28 mouse cellular contexts compared by ENCODE assay signal in genomic region chrX:52278687-52279359, GRCm38 (mm10).
DNase-seq lines count a peak whose midpoint lies in the region; ATAC-seq and TF ChIP-seq lines count a peak whose summit lies in the region.
"Had no signal": no experiment of that assay in that cellular context is flagged by ENCODE, and none has a peak within 500 bp of the region (broad histone marks: within the 10 kb centered on the region; RNA-seq: fewer than 3 reads in every experiment).

No protein-coding gene starts in this region.

- H3K4me3 ChIP-seq in hindbrain, postnatal 0 days (ENCODE audit: low read length), result no peak overlapping the region
- H3K4me3 ChIP-seq in hindbrain, embryonic 11.5 days (ENCODE audit: low read depth, low read length), result no peak overlapping the region
- no peak overlapping the region for H3K4me3 ChIP-seq in embryonic facial prominence, embryonic 14.5 days (ENCODE audit: low read depth, low read length)
- H3K4me3 ChIP-seq: hindbrain, embryonic 13.5 days; left cerebral cortex, adult 2 months; limb, embryonic 10.5 days; liver, embryonic 15.5 days; lung, embryonic 15.5 days had no signal

- no peak overlapping the region for H3K27ac ChIP-seq in hindbrain, postnatal 0 days
- no peak overlapping the region for H3K27ac ChIP-seq in hindbrain, embryonic 11.5 days (ENCODE audit: low read depth, low read length)
- 0 out of 2 replicates have a peak overlapping the region, but pooled peaks have one; percentile 6 for H3K27ac ChIP-seq in embryonic facial prominence, embryonic 14.5 days (replicated peaks; ENCODE audit: low read depth, low read length)
- H3K27ac ChIP-seq: hindbrain, embryonic 13.5 days; left cerebral cortex, adult 2 months; limb, embryonic 10.5 days; liver, embryonic 15.5 days; lung, embryonic 15.5 days had no signal

- WGBS in hindbrain, postnatal 0 days, result 67% methylated on average over 3 of the region's 3 CpGs
- 79% methylated on average over 3 of the region's 3 CpGs for WGBS in hindbrain, embryonic 11.5 days
- WGBS in embryonic facial prominence, embryonic 14.5 days, result 57% methylated on average over 3 of the region's 3 CpGs

- no peak overlapping the region for H3K9ac ChIP-seq in hindbrain, postnatal 0 days (replicated peaks; ENCODE audit: low read length)
- no peak overlapping the region for H3K9ac ChIP-seq in hindbrain, embryonic 11.5 days (ENCODE audit: low read depth, low read length)
- H3K9ac ChIP-seq in embryonic facial prominence, embryonic 14.5 days (ENCODE audit: low read depth, low read length), result no peak overlapping the region
- H3K9ac ChIP-seq: hindbrain, embryonic 13.5 days; liver, embryonic 15.5 days; lung, embryonic 15.5 days had no signal

- DNase-seq in cerebellum, postnatal 14 days, result peak; percentile 8 to 30
- DNase-seq in cerebellum, adult 8-10 months, result no peak
- DNase-seq in hindbrain, postnatal 0 days (ENCODE audit: low spot score), result peak; percentile 15
- DNase-seq in hindbrain, embryonic 11.5 days (ENCODE audit: low spot score), result no peak
- DNase-seq in ES-CJ7 (ENCODE audit: low read depth, low spot score), result peak; percentile 76
- DNase-seq in embryonic facial prominence, embryonic 14.5 days (ENCODE audit: low spot score), result peak; percentile 29
- DNase-seq in yolk sac, embryonic 10.5 days (ENCODE audit: low spot score), result no peak
- no peak for DNase-seq in gastrocnemius, postnatal 14 days
- DNase-seq: adrenal gland, adult 8-10 months; cerebellum, adult 11 months; cerebellum, postnatal 36 days; embryo, embryonic 11 days; gastrocnemius, postnatal 36 days; kidney, adult 2 months; kidney, postnatal 36 days; liver; lung, postnatal 4 days; midbrain, embryonic 14.5 days; thymus, adult 18-20 months; thymus, postnatal 36 days had no signal

- no peaks in the 10 kb centered on the region for H3K27me3 ChIP-seq in hindbrain, postnatal 0 days (ENCODE audit: insufficient read depth, low read length)
- H3K27me3 ChIP-seq in hindbrain, embryonic 11.5 days (ENCODE audit: control insufficient read depth, insufficient read depth, low read length), result no peaks in the 10 kb centered on the region
- 0 out of 2 replicates have a peak, but pooled peaks cover 3% of the 10 kb centered on the region for H3K27me3 ChIP-seq in embryonic facial prominence, embryonic 14.5 days (replicated peaks; ENCODE audit: control insufficient read depth, insufficient read depth, low read length)
- H3K27me3 ChIP-seq: liver, embryonic 15.5 days; lung, embryonic 15.5 days had no signal

- no peak for ATAC-seq in hindbrain, postnatal 0 days
- no peak for ATAC-seq in hindbrain, embryonic 11.5 days (ENCODE audit: low FRiP score)
- ATAC-seq in embryonic facial prominence, embryonic 14.5 days (ENCODE audit: low read depth), result no peak
- ATAC-seq: activated CD4-positive, CD25-positive, alpha-beta regulatory T cell, adult 4 months; inflammation-experienced regulatory T-cells, adult 6 months; Patski had no signal

- no peaks in the 10 kb centered on the region for H3K4me1 ChIP-seq in hindbrain, postnatal 0 days (ENCODE audit: insufficient read depth, low read length)
- no peaks in the 10 kb centered on the region for H3K4me1 ChIP-seq in hindbrain, embryonic 11.5 days (replicated peaks; ENCODE audit: control insufficient read depth, insufficient read depth, low read length)
- H3K4me1 ChIP-seq in embryonic facial prominence, embryonic 14.5 days (ENCODE audit: control insufficient read depth, insufficient read depth, low read length), result no peaks in the 10 kb centered on the region
- H3K4me1 ChIP-seq: hindbrain, embryonic 13.5 days; limb, embryonic 10.5 days; liver, embryonic 15.5 days; lung, embryonic 15.5 days had no signal

- intact Hi-C loops in gastrocnemius, postnatal 14 days (cut with DNase I; ENCODE audit: low total_unique reads), result no loop called here

- no peaks in the 10 kb centered on the region for H3K36me3 ChIP-seq in hindbrain, postnatal 0 days (ENCODE audit: insufficient read depth, low read length)
- H3K36me3 ChIP-seq in hindbrain, embryonic 11.5 days (ENCODE audit: control insufficient read depth, insufficient read depth, low read length), result no peaks in the 10 kb centered on the region
- no peaks in the 10 kb centered on the region for H3K36me3 ChIP-seq in embryonic facial prominence, embryonic 14.5 days (ENCODE audit: control insufficient read depth, insufficient read depth, low read length)
- H3K36me3 ChIP-seq: hindbrain, embryonic 13.5 days; liver, embryonic 15.5 days; lung, embryonic 15.5 days had no signal

- TF ChIP-seq CTCF in hindbrain, postnatal 0 days (IDR thresholded peaks at IDR 0.05; ENCODE audit: low read depth), result no peak

- H3K4me2 ChIP-seq in hindbrain, postnatal 0 days (ENCODE audit: low read depth, low read length), result no peak overlapping the region
- no peak overlapping the region for H3K4me2 ChIP-seq in hindbrain, embryonic 11.5 days (replicated peaks; ENCODE audit: low read depth, low read length)
- H3K4me2 ChIP-seq in embryonic facial prominence, embryonic 14.5 days (ENCODE audit: low read depth, low read length), result no peak overlapping the region
- H3K4me2 ChIP-seq: hindbrain, embryonic 13.5 days; liver, embryonic 15.5 days; lung, embryonic 15.5 days had no signal

- no peaks in the 10 kb centered on the region for H3K9me3 ChIP-seq in hindbrain, postnatal 0 days (ENCODE audit: low read length)
- H3K9me3 ChIP-seq in hindbrain, embryonic 11.5 days (ENCODE audit: control insufficient read depth, low read length), result no peaks in the 10 kb centered on the region
- H3K9me3 ChIP-seq in embryonic facial prominence, embryonic 14.5 days (ENCODE audit: control insufficient read depth, low read length), result no peaks in the 10 kb centered on the region
- H3K9me3 ChIP-seq: hindbrain, embryonic 13.5 days; limb, embryonic 10.5 days; liver, embryonic 15.5 days; lung, embryonic 15.5 days had no signal

Comparison
In these comparisons a context has a peak if more than half of its experiments do, and no peak if none do; other contexts are left out.
1. DNase-seq: peak in cerebellum, postnatal 14 days (2 of 2), hindbrain, postnatal 0 days (single experiment), ES-CJ7 (single experiment) and embryonic facial prominence, embryonic 14.5 days (single experiment); none in cerebellum, adult 8-10 months (single experiment), hindbrain, embryonic 11.5 days (single experiment), yolk sac, embryonic 10.5 days (single experiment) and gastrocnemius, postnatal 14 days (single experiment).